In the genomic region with DNA sequence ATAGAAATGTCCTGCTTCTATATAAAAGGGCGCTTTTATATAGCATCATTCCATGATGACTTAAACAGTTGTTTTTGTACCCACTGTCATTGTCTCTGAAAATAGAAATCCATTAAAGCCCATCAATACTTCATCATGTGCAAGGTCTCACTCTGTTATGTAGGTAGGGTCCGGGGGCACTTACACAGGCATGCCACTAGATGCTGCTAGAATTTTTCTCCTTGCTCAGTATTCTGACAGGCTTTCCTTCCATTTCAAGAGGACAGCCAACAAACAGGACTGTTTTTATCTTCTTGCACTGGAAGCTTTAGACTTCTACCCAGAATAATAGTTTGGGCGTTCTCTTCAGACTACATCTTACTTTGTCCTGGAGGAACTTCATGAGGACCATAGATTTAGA, we compare ENCODE assay signal across 10 mouse cellular contexts.
A peak's percentile ranks its signal among the peaks of the same experiment; 100 is the strongest.
DNase-seq lines count a peak whose midpoint lies in the region; ATAC-seq lines count a peak whose summit lies in the region.
"Had no signal": no experiment of that assay in that cellular context is flagged by ENCODE, and none has a peak within 500 bp of the region (broad histone marks: within the 10 kb centered on the region; RNA-seq: fewer than 3 reads in every experiment).

No protein-coding gene starts in this region.

- no peak overlapping the region for H3K9ac ChIP-seq in heart, embryonic 16.5 days (ENCODE audit: low read length)
- H3K9ac ChIP-seq in embryonic facial prominence, embryonic 11.5 days (replicated peaks; ENCODE audit: low read length), result no peak overlapping the region
- H3K9ac ChIP-seq: liver, embryonic 13.5 days had no signal

- no peak overlapping the region for H3K4me3 ChIP-seq in heart, embryonic 16.5 days (ENCODE audit: low read length)
- H3K4me3 ChIP-seq in embryonic facial prominence, embryonic 11.5 days (ENCODE audit: low read depth, low read length), result no peak overlapping the region
- H3K4me3 ChIP-seq: liver, embryonic 13.5 days had no signal

- no peaks in the 10 kb centered on the region for H3K27me3 ChIP-seq in heart, embryonic 16.5 days (ENCODE audit: control insufficient read depth, insufficient read depth, low read length)
- no peaks in the 10 kb centered on the region for H3K27me3 ChIP-seq in embryonic facial prominence, embryonic 11.5 days (ENCODE audit: control insufficient read depth, insufficient read depth, low read length)
- H3K27me3 ChIP-seq: liver, embryonic 13.5 days had no signal

- H3K27ac ChIP-seq in heart, embryonic 16.5 days (ENCODE audit: low read length), result no peak overlapping the region
- no peak overlapping the region for H3K27ac ChIP-seq in embryonic facial prominence, embryonic 11.5 days (replicated peaks; ENCODE audit: low read depth, low read length)
- H3K27ac ChIP-seq: liver, embryonic 13.5 days had no signal

- intact Hi-C loops in left cerebral cortex, postnatal 25 days (cut with DNase I), result no loop called here

- ATAC-seq in heart, embryonic 16.5 days (replicated peaks; ENCODE audit: extremely low read depth, insufficient read depth, low FRiP score), result 0 out of 2 replicates have a peak, but pooled peaks have one; percentile 52
- 0 out of 2 replicates have a peak, but pooled peaks have one; percentile 70 for ATAC-seq in embryonic facial prominence, embryonic 11.5 days (replicated peaks; ENCODE audit: insufficient number of reproducible peaks, low FRiP score, low TSS enrichment, low read depth)
- ATAC-seq in inflammation-experienced regulatory T-cells, adult 6 months, result no peak

- no peak overlapping the region for H3K4me2 ChIP-seq in heart, embryonic 16.5 days (ENCODE audit: low read depth, low read length)
- no peak overlapping the region for H3K4me2 ChIP-seq in embryonic facial prominence, embryonic 11.5 days (ENCODE audit: low read depth, low read length)
- H3K4me2 ChIP-seq: liver, embryonic 13.5 days had no signal

- 58% methylated on average over 3 of the region's 3 CpGs for WGBS in heart, embryonic 16.5 days
- WGBS in embryonic facial prominence, embryonic 11.5 days, result 59% methylated on average over 3 of the region's 3 CpGs

- no peaks in the 10 kb centered on the region for H3K36me3 ChIP-seq in heart, embryonic 16.5 days (ENCODE audit: control insufficient read depth, insufficient read depth)
- H3K36me3 ChIP-seq in embryonic facial prominence, embryonic 11.5 days (replicated peaks; ENCODE audit: control insufficient read depth, insufficient read depth, low read depth, low read length), result no peaks in the 10 kb centered on the region
- H3K36me3 ChIP-seq: G1E; liver, embryonic 13.5 days had no signal

- no peak for DNase-seq in heart, adult 9 months (ENCODE audit: low spot score in 2 of 2)
- peak; percentile 51 for DNase-seq in A20 (ENCODE audit: low read depth, low spot score)
- DNase-seq in embryonic facial prominence, embryonic 11.5 days (ENCODE audit: low spot score), result peak; percentile 68
- peak; percentile 14 to 65 for DNase-seq in left cerebral cortex, postnatal 25 days (ENCODE audit: low spot score in 2 of 2)
- DNase-seq in ovary, postnatal 36 days (ENCODE audit: low spot score), result no peak
- DNase-seq in adrenal gland, postnatal 4 days (ENCODE audit: low spot score in 2 of 2), result no peak
- DNase-seq: liver, embryonic 13.5 days had no signal

- no peaks in the 10 kb centered on the region for H3K4me1 ChIP-seq in heart, embryonic 16.5 days (ENCODE audit: control insufficient read depth, insufficient read depth, low read length)
- H3K4me1 ChIP-seq in embryonic facial prominence, embryonic 11.5 days (ENCODE audit: control insufficient read depth, insufficient read depth, low read length), result no peaks in the 10 kb centered on the region
- H3K4me1 ChIP-seq: liver, embryonic 13.5 days had no signal

- H3K9me3 ChIP-seq in heart, embryonic 16.5 days (replicated peaks; ENCODE audit: control insufficient read depth, low read length), result no peaks in the 10 kb centered on the region
- H3K9me3 ChIP-seq in embryonic facial prominence, embryonic 11.5 days (replicated peaks; ENCODE audit: control insufficient read depth, low read length), result no peaks in the 10 kb centered on the region
- H3K9me3 ChIP-seq: liver, embryonic 13.5 days had no signal

Comparison
In these comparisons a context has a peak if more than half of its experiments do, and no peak if none do; other contexts are left out.
1. DNase-seq: peak in A20 (single experiment), embryonic facial prominence, embryonic 11.5 days (single experiment) and left cerebral cortex, postnatal 25 days (2 of 2); none in heart, adult 9 months (0 of 2), ovary, postnatal 36 days (single experiment) and adrenal gland, postnatal 4 days (0 of 2).